In genomic region chr4:31167431-31167830, GRCm38 (mm10) we compare ENCODE assay signal across 25 mouse cellular contexts.
DNase-seq lines count a peak whose midpoint lies in the region; ATAC-seq lines count a peak whose summit lies in the region.
"Had no signal": no experiment of that assay in that cellular context is flagged by ENCODE, and none has a peak within 500 bp of the region (broad histone marks: within the 10 kb centered on the region; RNA-seq: fewer than 3 reads in every experiment).

No protein-coding gene starts in this region.

- H3K9me3 ChIP-seq in hindbrain, embryonic 16.5 days (ENCODE audit: control insufficient read depth, low read length) = no peaks in the 10 kb centered on the region
- no peaks in the 10 kb centered on the region for H3K9me3 ChIP-seq in hindbrain, embryonic 11.5 days (ENCODE audit: control insufficient read depth, low read length)
- H3K9me3 ChIP-seq in forebrain, embryonic 16.5 days (ENCODE audit: control insufficient read depth, low read length) = no peaks in the 10 kb centered on the region
- H3K9me3 ChIP-seq: embryonic facial prominence, embryonic 15.5 days; liver, embryonic 13.5 days; megakaryocyte, embryonic 14.5 days; neural tube, embryonic 12.5 days; stomach, embryonic 15.5 days had no signal

- ATAC-seq in hindbrain, embryonic 16.5 days = peak; percentile 52; the same call in 1 of the 2 replicates
- ATAC-seq in hindbrain, embryonic 11.5 days (ENCODE audit: low FRiP score) = no peak
- peak; percentile 72 for ATAC-seq in forebrain, embryonic 16.5 days
- ATAC-seq: intestine, embryonic 16.5 days had no signal

- 49% methylated on average over 4 of the region's 4 CpGs for WGBS in hindbrain, embryonic 16.5 days
- 76% methylated on average over 4 of the region's 4 CpGs for WGBS in hindbrain, embryonic 11.5 days
- WGBS in forebrain, embryonic 16.5 days = 26% methylated on average over 4 of the region's 4 CpGs

- H3K4me3 ChIP-seq in hindbrain, embryonic 16.5 days (ENCODE audit: low read length) = no peak overlapping the region
- no peak overlapping the region for H3K4me3 ChIP-seq in hindbrain, embryonic 11.5 days (ENCODE audit: low read depth, low read length)
- H3K4me3 ChIP-seq in forebrain, embryonic 16.5 days (replicated peaks; ENCODE audit: low read length) = no peak overlapping the region
- H3K4me3 ChIP-seq: embryonic facial prominence, embryonic 15.5 days; liver, embryonic 13.5 days; megakaryocyte, embryonic 14.5 days; neural tube, embryonic 12.5 days; stomach, embryonic 15.5 days had no signal

- H3K4me2 ChIP-seq in hindbrain, embryonic 16.5 days (ENCODE audit: low read length) = no peak overlapping the region
- H3K4me2 ChIP-seq in hindbrain, embryonic 11.5 days (replicated peaks; ENCODE audit: low read depth, low read length) = no peak overlapping the region
- H3K4me2 ChIP-seq in forebrain, embryonic 16.5 days (ENCODE audit: low read length) = no peak overlapping the region
- H3K4me2 ChIP-seq: embryonic facial prominence, embryonic 15.5 days; heart, embryonic 11.5 days; liver, embryonic 13.5 days; neural tube, embryonic 12.5 days; stomach, embryonic 15.5 days had no signal

- H3K27ac ChIP-seq in hindbrain, embryonic 16.5 days (ENCODE audit: low read depth, low read length) = no peak overlapping the region
- no peak overlapping the region for H3K27ac ChIP-seq in hindbrain, embryonic 11.5 days (ENCODE audit: low read depth, low read length)
- H3K27ac ChIP-seq in forebrain, embryonic 16.5 days (ENCODE audit: low read length) = no peak overlapping the region
- H3K27ac ChIP-seq: embryonic facial prominence, embryonic 15.5 days; liver, embryonic 13.5 days; neural tube, embryonic 12.5 days; stomach, embryonic 15.5 days had no signal

- DNase-seq in cerebellum, postnatal 14 days = peak; percentile 18 to 46
- no peak for DNase-seq in cerebellum, adult 9-10 months
- no peak for DNase-seq in hindbrain, embryonic 11.5 days (ENCODE audit: low spot score)
- peak; percentile 83 for DNase-seq in Muller cell, postnatal 12 days (ENCODE audit: inconsistent ontology term)
- DNase-seq in layer of hippocampus, adult 9-10 months (ENCODE audit: low spot score) = no peak
- DNase-seq in embryo, embryonic 10 days (ENCODE audit: low spot score) = no peak
- DNase-seq: adrenal gland, adult 2 months; cerebellum, adult 18-20 months; gastrocnemius, postnatal 14 days; heart, adult 11 months; kidney, adult 9 months; kidney, postnatal 14 days; liver, embryonic 13.5 days; lung, adult 2 months; lung, postnatal 14 days; right cerebral cortex, adult 18-20 months; thymus, postnatal 25 days had no signal

- no peaks in the 10 kb centered on the region for H3K27me3 ChIP-seq in hindbrain, embryonic 16.5 days (replicated peaks; ENCODE audit: control insufficient read depth, insufficient read depth, low read length)
- no peaks in the 10 kb centered on the region for H3K27me3 ChIP-seq in hindbrain, embryonic 11.5 days (ENCODE audit: control insufficient read depth, insufficient read depth, low read length)
- no peaks in the 10 kb centered on the region for H3K27me3 ChIP-seq in forebrain, embryonic 16.5 days (replicated peaks; ENCODE audit: control insufficient read depth, insufficient read depth, low read length)
- H3K27me3 ChIP-seq: embryonic facial prominence, embryonic 15.5 days; liver, embryonic 13.5 days; megakaryocyte, embryonic 14.5 days; neural tube, embryonic 12.5 days; stomach, embryonic 15.5 days had no signal

- no peaks in the 10 kb centered on the region for H3K4me1 ChIP-seq in hindbrain, embryonic 16.5 days (ENCODE audit: control insufficient read depth, insufficient read depth, low read depth, low read length)
- no peaks in the 10 kb centered on the region for H3K4me1 ChIP-seq in hindbrain, embryonic 11.5 days (replicated peaks; ENCODE audit: control insufficient read depth, insufficient read depth, low read length)
- no peaks in the 10 kb centered on the region for H3K4me1 ChIP-seq in forebrain, embryonic 16.5 days (replicated peaks; ENCODE audit: control insufficient read depth, insufficient read depth, low read length)
- H3K4me1 ChIP-seq: embryonic facial prominence, embryonic 15.5 days; liver, embryonic 13.5 days; megakaryocyte, embryonic 14.5 days; neural tube, embryonic 12.5 days; stomach, embryonic 15.5 days had no signal

- H3K36me3 ChIP-seq in hindbrain, embryonic 16.5 days (ENCODE audit: control insufficient read depth, insufficient read depth, low read length) = no peaks in the 10 kb centered on the region
- H3K36me3 ChIP-seq in hindbrain, embryonic 11.5 days (ENCODE audit: control insufficient read depth, insufficient read depth, low read length) = no peaks in the 10 kb centered on the region
- H3K36me3 ChIP-seq in forebrain, embryonic 16.5 days (ENCODE audit: control insufficient read depth, insufficient read depth) = no peaks in the 10 kb centered on the region
- H3K36me3 ChIP-seq: embryonic facial prominence, embryonic 15.5 days; liver, embryonic 13.5 days; neural tube, embryonic 12.5 days; stomach, embryonic 15.5 days had no signal

- no peak overlapping the region for H3K9ac ChIP-seq in hindbrain, embryonic 16.5 days (ENCODE audit: low read depth, low read length)
- no peak overlapping the region for H3K9ac ChIP-seq in hindbrain, embryonic 11.5 days (ENCODE audit: low read depth, low read length)
- H3K9ac ChIP-seq in forebrain, embryonic 16.5 days (replicated peaks; ENCODE audit: low read depth, low read length) = no peak overlapping the region
- H3K9ac ChIP-seq: embryonic facial prominence, embryonic 15.5 days; liver, embryonic 13.5 days; neural tube, embryonic 12.5 days; stomach, embryonic 15.5 days had no signal

Comparison
In these comparisons a context has a peak if more than half of its experiments do, and no peak if none do; other contexts are left out.
1. DNase-seq: peak in cerebellum, postnatal 14 days (2 of 2) and Muller cell, postnatal 12 days (single experiment); none in cerebellum, adult 9-10 months (single experiment), hindbrain, embryonic 11.5 days (single experiment), layer of hippocampus, adult 9-10 months (single experiment) and embryo, embryonic 10 days (single experiment).